Mouse (Mus musculus) left cerebral cortex, postnatal 4 days (tissue): ENCODE results near the gene Pde4a. TPM values are rescaled to one million over a fixed set of nuclear protein-coding genes. Genes with fewer than 3 reads are reported as not detected.
"Not testable (repeated sequence)": the region's sequence is repeated elsewhere in the genome, so short reads cannot be mapped to it uniquely, and the experiment has no call there.

ENCODE experiments used
- DNase-seq: peaks from one replicate; pipeline ENCODE4 v3.0.0-alpha.2; 2022
- intact Hi-C: fragments of 180-260 bp; cut with DNase I; formaldehyde crosslinking; loops from one replicate; pipeline ENCODE4 v1.15.1; 2025
- total RNA-seq, 2 experiments: library from RNA; stranded (reverse); gene quantifications; 2 replicates each; pipeline ENCODE4 v1.2.3; 2021

Gene Pde4a
- total RNA-seq, 2 experiments from 2014 or later, result 44.4 to 47.3 TPM

GRCm38 (mm10) chr9:21239465-21239848 is 73.9 kb downstream of the Pde4a start:
- no peak for DNase-seq
- intact Hi-C loops, result no loop called here

- intact Hi-C loops, result no loop called here
- peak; percentile 88 for DNase-seq
Observed at GRCm38 (mm10) chr9:21241343-21241742, 75.8 kb downstream of the Pde4a start.

- DNase-seq, result peak; percentile 45
- intact Hi-C loops, result no loop called here
Observed at GRCm38 (mm10) chr9:21243826-21244427, 78.4 kb downstream of the Pde4a start.

- DNase-seq, result peak; percentile 29
- intact Hi-C loops, result no loop called here
Observed at GRCm38 (mm10) chr9:21244428-21245112, 79.1 kb downstream of the Pde4a start.

GRCm38 (mm10) chr9:21245113-21245487 is 79.6 kb downstream of the Pde4a start:
- intact Hi-C loops, result no loop called here
- DNase-seq, result no peak

- no peak for DNase-seq
- intact Hi-C loops, result no loop called here
Observed at GRCm38 (mm10) chr9:21246342-21246741, 80.8 kb downstream of the Pde4a start.

- intact Hi-C loops, result no loop called here
- no peak for DNase-seq
Observed at GRCm38 (mm10) chr9:21248326-21248725, 82.8 kb downstream of the Pde4a start, which contains the start of gene S1pr5. Gene S1pr5 (minus strand): TSS chr9:21248443.

- intact Hi-C loops, result no loop called here
- DNase-seq, result no peak
Observed at GRCm38 (mm10) chr9:21249629-21250508, 84.4 kb downstream of the Pde4a start.

GRCm38 (mm10) chr9:21250509-21250908 is 85.0 kb downstream of the Pde4a start:
- peak; percentile 58 for DNase-seq
- intact Hi-C loops, result no loop called here

GRCm38 (mm10) chr9:21251116-21251735 is 85.7 kb downstream of the Pde4a start:
- intact Hi-C loops, result no loop called here
- DNase-seq, result no peak

- intact Hi-C loops, result no loop called here
Observed at GRCm38 (mm10) chr9:21254690-21255089, 89.2 kb downstream of the Pde4a start.

GRCm38 (mm10) chr9:21256349-21256748 is 90.8 kb downstream of the Pde4a start:
- intact Hi-C loops, result not testable (repeated sequence)

More at GRCm38 (mm10) chr9:21254690-21255089, 89.2 kb downstream of the Pde4a start:
- DNase-seq, result no peak

GRCm38 (mm10) chr9:21260491-21261040 is 95.1 kb downstream of the Pde4a start:
- intact Hi-C loops, result no loop called here
- no peak for DNase-seq

More at GRCm38 (mm10) chr9:21256349-21256748, 90.8 kb downstream of the Pde4a start:
- not testable (repeated sequence) for DNase-seq

GRCm38 (mm10) chr9:21261831-21262230 is 96.3 kb downstream of the Pde4a start:
- intact Hi-C loops, result no loop called here
- DNase-seq, result no peak

Other genes with a start within 250 kb of the Pde4a start
- gene Dnmt1, start 205.8 kb upstream of the Pde4a start, total RNA-seq, result 10 to 100 TPM; 86.1 to 88.5 TPM
- 1 to 10 TPM; 4.5 to 5.5 TPM for gene S1pr2, start 188.9 kb upstream of the Pde4a start, total RNA-seq
- 10 to 100 TPM; 45.2 to 49.3 TPM for gene Mrpl4, start 163.0 kb upstream of the Pde4a start, total RNA-seq
- gene Icam1, start 149.7 kb upstream of the Pde4a start, total RNA-seq, result 1 to 10 TPM; 2.5 to 2.8 TPM
- gene Icam4, start 136.3 kb upstream of the Pde4a start, total RNA-seq, result not detected
- gene Icam5, start 133.6 kb upstream of the Pde4a start, total RNA-seq, result 10 to 100 TPM; 28.1 to 41.3 TPM
- gene Zglp1, start 98.6 kb upstream of the Pde4a start, total RNA-seq, result not detected
- 1 to 10 TPM; 1.9 TPM for gene Gm49373, start 92.6 kb upstream of the Pde4a start, total RNA-seq
- 10 to 100 TPM; 36.6 to 38.2 TPM for gene Fdx1l, start 92.1 kb upstream of the Pde4a start, total RNA-seq
- 1 to 10 TPM; 3.3 to 4.1 TPM for gene Gm38431, start 73.7 kb upstream of the Pde4a start, total RNA-seq
- gene Raver1, start 73.7 kb upstream of the Pde4a start, total RNA-seq, result 10 to 100 TPM; 36.8 to 37.9 TPM
- 10 to 100 TPM; 16.1 to 16.7 TPM for gene Tyk2, start 34.5 kb upstream of the Pde4a start, total RNA-seq
- 100 to 1,000 TPM; 125 TPM for gene Cdc37, start 15.7 kb upstream of the Pde4a start, total RNA-seq
- 10 to 100 TPM; 49.0 to 50.8 TPM for gene Keap1, start 73.6 kb downstream of the Pde4a start, total RNA-seq
- 1 to 10 TPM; 2.5 to 2.8 TPM for gene S1pr5, start 82.7 kb downstream of the Pde4a start, total RNA-seq
- gene Atg4d, start 99.6 kb downstream of the Pde4a start, total RNA-seq, result 10 to 100 TPM; 26.3 to 31.0 TPM
- 10 to 100 TPM; 46.7 to 49.2 TPM for gene Kri1, start 122.3 kb downstream of the Pde4a start, total RNA-seq
- gene Cdkn2d, start 125.7 kb downstream of the Pde4a start, total RNA-seq, result 10 to 100 TPM; 58.3 to 63.6 TPM
- 1 to 10 TPM; 1.3 to 3.7 TPM for gene Ap1m2, start 146.6 kb downstream of the Pde4a start, total RNA-seq
- 10 to 100 TPM; 69.9 to 71.5 TPM for gene Slc44a2, start 155.0 kb downstream of the Pde4a start, total RNA-seq
- gene Ilf3, start 202.2 kb downstream of the Pde4a start, total RNA-seq, result 100 to 1,000 TPM; 170 to 172 TPM
- gene Qtrt1, start 246.1 kb downstream of the Pde4a start, total RNA-seq, result 10 to 100 TPM; 38.2 to 41.0 TPM